Mouse (Mus musculus): ENCODE data around the gene Ccdc86. TPM values are rescaled to one million over a fixed set of nuclear protein-coding genes. Genes with fewer than 3 reads are reported as not detected.
A peak's percentile ranks its signal among the peaks of the same experiment; 100 is the strongest.

Ccdc86 gene
- polyA plus RNA-seq, 1 experiment from 2014 or later = 15.3 TPM

GRCm38 (mm10) chr19:10905728-10906000, 43.4 kb downstream of the Ccdc86 start:
- peak overlapping the region; percentile 92 for H3K27ac ChIP-seq
- no peaks in the 10 kb centered on the region for H3K9me3 ChIP-seq (replicated peaks)
- no peaks in the 10 kb centered on the region for H3K27me3 ChIP-seq
- peak overlapping the region; percentile 19; the same call in 1 of the 2 replicates for H3K4me2 ChIP-seq
- WGBS = 25% methylated on average over 5 of the region's 5 CpGs
- ATAC-seq (replicated peaks; ENCODE audit: insufficient number of reproducible peaks, insufficient read depth, low FRiP score, low read depth) = no peak
- H3K36me3 ChIP-seq = peaks cover 44% of the 10 kb centered on the region
- 0 out of 2 replicates have a peak overlapping the region, but pooled peaks have one; percentile 13 for H3K9ac ChIP-seq
- H3K4me3 ChIP-seq = no peak overlapping the region
- H3K4me1 ChIP-seq (replicated peaks) = peaks cover 55% of the 10 kb centered on the region

GRCm38 (mm10) chr19:10904927-10905727, 43.9 kb downstream of the Ccdc86 start:
- H3K36me3 ChIP-seq = peaks cover 49% of the 10 kb centered on the region
- H3K4me1 ChIP-seq (replicated peaks) = peaks cover 61% of the 10 kb centered on the region
- WGBS = 27% methylated on average over 7 of the region's 7 CpGs
- H3K27me3 ChIP-seq = no peaks in the 10 kb centered on the region
- H3K4me3 ChIP-seq = no peak overlapping the region
- peak overlapping the region; percentile 19; the same call in 1 of the 2 replicates for H3K4me2 ChIP-seq
- peak overlapping the region; percentile 13; the same call in 1 of the 2 replicates for H3K9ac ChIP-seq
- H3K27ac ChIP-seq = peak overlapping the region; percentile 92
- H3K9me3 ChIP-seq (replicated peaks) = no peaks in the 10 kb centered on the region
- ATAC-seq (replicated peaks; ENCODE audit: insufficient number of reproducible peaks, insufficient read depth, low FRiP score, low read depth) = peak; percentile 72

GRCm38 (mm10) chr19:10904512-10904911, 44.6 kb downstream of the Ccdc86 start:
- Histone ChIP-seq H3K4me1 (replicated peaks) (peaks cover 59% of the 10 kb centered on the region), H3K4me3 (no peak overlapping the region), H3K4me2 (no peak overlapping the region), H3K9me3 (replicated peaks) (no peaks in the 10 kb centered on the region), H3K27me3 (no peaks in the 10 kb centered on the region), H3K36me3 (peaks cover 55% of the 10 kb centered on the region), H3K9ac (peak overlapping the region; percentile 6; the same call in 1 of the 2 replicates), H3K27ac (peak overlapping the region; percentile 92)
- ATAC-seq (replicated peaks; ENCODE audit: insufficient number of reproducible peaks, insufficient read depth, low FRiP score, low read depth) = no peak
- WGBS = 70% methylated on average over 5 of the region's 5 CpGs

GRCm38 (mm10) chr19:10901046-10901445, 48.0 kb downstream of the Ccdc86 start:
- WGBS = 89% methylated on average over 5 of the region's 5 CpGs
- Histone ChIP-seq H3K27ac (no peak overlapping the region), H3K4me3 (no peak overlapping the region), H3K9ac (no peak overlapping the region), H3K27me3 (no peaks in the 10 kb centered on the region), H3K4me2 (no peak overlapping the region), H3K9me3 (replicated peaks) (no peaks in the 10 kb centered on the region), H3K4me1 (replicated peaks) (peaks cover 45% of the 10 kb centered on the region), H3K36me3 (peaks cover 69% of the 10 kb centered on the region)
- no peak for ATAC-seq (replicated peaks; ENCODE audit: insufficient number of reproducible peaks, insufficient read depth, low FRiP score, low read depth)

GRCm38 (mm10) chr19:10900315-10900714, 48.8 kb downstream of the Ccdc86 start:
- H3K4me3 ChIP-seq = no peak overlapping the region
- H3K27ac ChIP-seq = peak overlapping the region; percentile 5
- 38% methylated on average over 6 of the region's 6 CpGs for WGBS

GRCm38 (mm10) chr19:10897491-10897890, 51.6 kb downstream of the Ccdc86 start:
- H3K9ac ChIP-seq = no peak overlapping the region
- H3K27ac ChIP-seq = peak overlapping the region; percentile 89; the same call in 1 of the 2 replicates

More at GRCm38 (mm10) chr19:10900315-10900714, 48.8 kb downstream of the Ccdc86 start:
- no peaks in the 10 kb centered on the region for H3K9me3 ChIP-seq (replicated peaks)
- H3K4me1 ChIP-seq (replicated peaks) = peaks cover 37% of the 10 kb centered on the region
- H3K4me2 ChIP-seq = no peak overlapping the region
- no peak for ATAC-seq (replicated peaks; ENCODE audit: insufficient number of reproducible peaks, insufficient read depth, low FRiP score, low read depth)
- H3K27me3 ChIP-seq = no peaks in the 10 kb centered on the region
- peaks cover 69% of the 10 kb centered on the region for H3K36me3 ChIP-seq
- no peak overlapping the region for H3K9ac ChIP-seq

GRCm38 (mm10) chr19:10896849-10897248, 52.2 kb downstream of the Ccdc86 start:
- peak overlapping the region; percentile 80 for H3K4me3 ChIP-seq
- peaks cover 24% of the 10 kb centered on the region for H3K4me1 ChIP-seq (replicated peaks)
- no peak for ATAC-seq (replicated peaks; ENCODE audit: insufficient number of reproducible peaks, insufficient read depth, low FRiP score, low read depth)
- no peaks in the 10 kb centered on the region for H3K9me3 ChIP-seq (replicated peaks)
- H3K9ac ChIP-seq = peak overlapping the region; percentile 87
- peaks cover 38% of the 10 kb centered on the region for H3K36me3 ChIP-seq
- H3K27ac ChIP-seq = peak overlapping the region; percentile 89
- no peaks in the 10 kb centered on the region for H3K27me3 ChIP-seq
- peak overlapping the region; percentile 79 for H3K4me2 ChIP-seq
- 35% methylated on average over 7 of the region's 7 CpGs for whole genome bisulfite sequencing

More at GRCm38 (mm10) chr19:10897491-10897890, 51.6 kb downstream of the Ccdc86 start:
- 73% methylated on average over 8 of the region's 8 CpGs for WGBS
- no peaks in the 10 kb centered on the region for H3K9me3 ChIP-seq (replicated peaks)
- peak overlapping the region; percentile 79 for H3K4me2 ChIP-seq
- ATAC-seq (replicated peaks; ENCODE audit: insufficient number of reproducible peaks, insufficient read depth, low FRiP score, low read depth) = no peak
- H3K36me3 ChIP-seq = peaks cover 45% of the 10 kb centered on the region
- peaks cover 24% of the 10 kb centered on the region for H3K4me1 ChIP-seq (replicated peaks)
- H3K4me3 ChIP-seq = peak overlapping the region; percentile 80; the same call in 1 of the 2 replicates
- H3K27me3 ChIP-seq = no peaks in the 10 kb centered on the region

GRCm38 (mm10) chr19:10895708-10896107, 53.4 kb downstream of the Ccdc86 start:
- Histone ChIP-seq H3K9ac (peak overlapping the region; percentile 87), H3K9me3 (replicated peaks) (no peaks in the 10 kb centered on the region), H3K4me1 (replicated peaks) (peaks cover 23% of the 10 kb centered on the region), H3K4me2 (peak overlapping the region; percentile 79), H3K4me3 (peak overlapping the region; percentile 80), H3K36me3 (peaks cover 31% of the 10 kb centered on the region), H3K27ac (peak overlapping the region; percentile 89), H3K27me3 (no peaks in the 10 kb centered on the region)
- WGBS = 1% methylated on average over 16 of the region's 16 CpGs
- no peak for ATAC-seq (replicated peaks; ENCODE audit: insufficient number of reproducible peaks, insufficient read depth, low FRiP score, low read depth)

- Histone ChIP-seq H3K36me3 (peaks cover 25% of the 10 kb centered on the region), H3K4me1 (replicated peaks) (peaks cover 17% of the 10 kb centered on the region), H3K9ac (peak within 1 kb of the TSS; percentile 87), H3K4me2 (peak within 1 kb of the TSS; percentile 79), H3K27ac (peak within 1 kb of the TSS; percentile 89), H3K9me3 (replicated peaks) (no peaks in the 10 kb centered on the region), H3K27me3 (no peaks in the 10 kb centered on the region), H3K4me3 (peak within 1 kb of the TSS; percentile 80)
- under 1% methylated on average over 43 of the region's 43 CpGs for WGBS
- peak; percentile 92 for ATAC-seq (replicated peaks; ENCODE audit: insufficient number of reproducible peaks, insufficient read depth, low FRiP score, low read depth)
These were observed 54.0 kb downstream of the Ccdc86 start, which contains the start of gene Prpf19 for GRCm38 (mm10) chr19:10895016-10895528. Prpf19 (plus strand) TSS chr19:10895231.

- Histone ChIP-seq H3K36me3 (no peaks in the 10 kb centered on the region), H3K27me3 (no peaks in the 10 kb centered on the region), H3K9me3 (replicated peaks) (no peaks in the 10 kb centered on the region), H3K4me1 (replicated peaks) (peaks cover 11% of the 10 kb centered on the region), H3K4me2 (no peak overlapping the region), H3K27ac (no peak overlapping the region), H3K9ac (no peak overlapping the region), H3K4me3 (no peak overlapping the region)
- 76% methylated on average over 3 of the region's 3 CpGs for WGBS
- no peak for ATAC-seq (replicated peaks; ENCODE audit: insufficient number of reproducible peaks, insufficient read depth, low FRiP score, low read depth)
These were observed 56.9 kb downstream of the Ccdc86 start for GRCm38 (mm10) chr19:10892201-10892600.
